Mouse (Mus musculus) heart, adult 18-20 months (tissue): ENCODE measurements at regions not wholly inside any gene's neighbourhood (a gene's known extent, or its start where the extent isn't known, plus 50 kb on each side); places are given as distances from the start of the nearest gene placed in this dataset.

Source experiments
- DNase-seq, 2 experiments: peaks; one replicate each; pipeline ENCODE4 v3.0.0; 2021 to 2022; ENCODE audit warnings: mixed read lengths in 1 of 2

- no peak for DNase-seq
Observed at GRCm38 (mm10) chr2:138640654-138641053, 384.3 kb downstream of the Btbd3 start.

- DNase-seq = no peak
Observed at GRCm38 (mm10) chr2:138641335-138641734, 385.0 kb downstream of the Btbd3 start.

GRCm38 (mm10) chr2:138648616-138649015 lies 392.3 kb downstream of the Btbd3 start:
- DNase-seq = no peak

GRCm38 (mm10) chr2:138659376-138659775 lies 403.0 kb downstream of the Btbd3 start:
- no peak for DNase-seq

- DNase-seq = no peak
Observed at GRCm38 (mm10) chr2:138670307-138670706, 413.9 kb downstream of the Btbd3 start.

GRCm38 (mm10) chr2:138674801-138675200 lies 418.4 kb downstream of the Btbd3 start:
- no peak for DNase-seq

GRCm38 (mm10) chr2:138675229-138676065 lies 419.1 kb downstream of the Btbd3 start:
- DNase-seq = peak in 1 of 2 experiments; percentile 2

GRCm38 (mm10) chr2:138688140-138688871 lies 431.9 kb downstream of the Btbd3 start:
- DNase-seq = no peak

GRCm38 (mm10) chr2:138689497-138689896 lies 433.1 kb downstream of the Btbd3 start:
- DNase-seq = no peak

GRCm38 (mm10) chr2:138702783-138703182 lies 446.4 kb downstream of the Btbd3 start:
- DNase-seq = no peak

- DNase-seq = no peak
Observed at GRCm38 (mm10) chr2:138703943-138704541, 447.7 kb downstream of the Btbd3 start.

- no peak for DNase-seq
Observed at GRCm38 (mm10) chr2:138708763-138709162, 452.4 kb downstream of the Btbd3 start.

- DNase-seq = no peak
Observed at GRCm38 (mm10) chr2:138733846-138734245, 477.5 kb downstream of the Btbd3 start.

- no peak for DNase-seq
Observed at GRCm38 (mm10) chr2:138744806-138745205, 488.4 kb downstream of the Btbd3 start.

GRCm38 (mm10) chr2:138760439-138760963 lies 504.1 kb downstream of the Btbd3 start:
- no peak for DNase-seq

- DNase-seq = no peak
Observed at GRCm38 (mm10) chr2:138761400-138761799, 505.0 kb downstream of the Btbd3 start.

GRCm38 (mm10) chr2:138766275-138766842 lies 510.0 kb downstream of the Btbd3 start:
- no peak for DNase-seq

- DNase-seq = no peak
Observed at GRCm38 (mm10) chr2:138783781-138784180, 527.4 kb downstream of the Btbd3 start.

- no peak for DNase-seq
Observed at GRCm38 (mm10) chr2:138792711-138793450, 536.5 kb downstream of the Btbd3 start.

- DNase-seq = no peak
Observed at GRCm38 (mm10) chr2:138806196-138806595, 549.8 kb downstream of the Btbd3 start.

- DNase-seq = no peak
Observed at GRCm38 (mm10) chr2:138809767-138810166, 553.4 kb downstream of the Btbd3 start.

GRCm38 (mm10) chr2:138820489-138820888 lies 564.1 kb downstream of the Btbd3 start:
- no peak for DNase-seq
